Mouse (Mus musculus) neural tube, embryonic 12.5 days (tissue): Measurements from ENCODE around the gene E030030I06Rik. TPM values are rescaled to one million over a fixed set of nuclear protein-coding genes. Genes with fewer than 3 reads are reported as not detected.
"Not testable (repeated sequence)": the region's sequence is repeated elsewhere in the genome, so short reads cannot be mapped to it uniquely, and the experiment has no call there.

Source experiments
- ATAC-seq: fragments of 200-750 bp; cut with Nextera tagmentation; 2 replicates; pipeline ENCODE4 v1.8.0; 2017; ENCODE audit warnings: low read depth, mild to moderate bottlenecking, moderate TSS enrichment, moderate library complexity; ENCODE audit not compliant: low FRiP score
- H3K27ac ChIP-seq: fragments of 300-500 bp; sonication (generic); 2 replicates; pipeline ENCODE4 v1.5.1; 2016
- H3K27me3 ChIP-seq: fragments of 300-500 bp; sonication (generic); replicated peaks from 2 replicates; pipeline ENCODE4 v1.6.1; 2016; ENCODE audit warnings: mild to moderate bottlenecking
- H3K36me3 ChIP-seq: fragments of 300-500 bp; sonication (generic); 2 replicates; pipeline ENCODE4 v1.6.1; 2016; ENCODE audit warnings: mild to moderate bottlenecking
- H3K4me1 ChIP-seq: fragments of 300-500 bp; sonication (generic); 2 replicates; pipeline ENCODE4 v1.6.1; 2016
- H3K4me2 ChIP-seq: fragments of 300-500 bp; sonication (generic); replicated peaks from 2 replicates; pipeline ENCODE4 v1.6.1; 2016; ENCODE audit warnings: mild to moderate bottlenecking
- H3K4me3 ChIP-seq: fragments of 300-500 bp; sonication (generic); 2 replicates; pipeline ENCODE4 v1.5.1; 2016
- H3K9ac ChIP-seq: fragments of 300-500 bp; sonication (generic); 2 replicates; pipeline ENCODE4 v1.6.1; 2016; ENCODE audit warnings: mild to moderate bottlenecking
- H3K9me3 ChIP-seq: fragments of 300-500 bp; sonication (generic); 2 replicates; pipeline ENCODE4 v1.6.1; 2016; ENCODE audit warnings: mild to moderate bottlenecking
- WGBS: fragments of 180-500 bp; shearing (Covaris S2); methylation state at CpG from one replicate; pipeline ENCODE4 v1.1.7; 2016; 5-methylcytosine and 5-hydroxymethylcytosine counted together
- polyA plus RNA-seq: library from polyadenylated mRNA; unstranded; fragments of >200 nt; fragmentation: Nextera tagmentation; extraction: Ambion mirVana; gene quantifications from 2 replicates; pipeline ENCODE4 v1.2.1, GENCODE M21; 2016

Gene E030030I06Rik
- polyA plus RNA-seq, 1 experiment from 2014 or later, result 11.1 TPM

- Histone ChIP-seq H3K27ac (no peak overlapping the region), H3K27me3 (peaks cover 43% of the 10 kb centered on the region)
These were observed 808 bp upstream of the E030030I06Rik start for GRCm38 (mm10) chr10:22149691-22150465.

GRCm38 (mm10) chr10:22148441-22149072 lies 513 bp downstream of the E030030I06Rik start:
- Histone ChIP-seq H3K27me3 (peaks cover 35% of the 10 kb centered on the region), H3K27ac (no peak overlapping the region), H3K4me3 (peak overlapping the region; percentile 61)

More at GRCm38 (mm10) chr10:22149691-22150465, 808 bp upstream of the E030030I06Rik start:
- Histone ChIP-seq H3K4me2 (peak overlapping the region; percentile 85), H3K9me3 (no peaks in the 10 kb centered on the region), H3K4me1 (peaks cover 28% of the 10 kb centered on the region), H3K9ac (0 out of 2 replicates have a peak overlapping the region, but pooled peaks have one; percentile 60), H3K4me3 (peak overlapping the region; percentile 61), H3K36me3 (no peaks in the 10 kb centered on the region)
- WGBS, result under 1% methylated on average over 50 of the region's 50 CpGs
- peak; percentile 29; the same call in 1 of the 2 replicates for ATAC-seq

GRCm38 (mm10) chr10:22142926-22143325 lies 6.1 kb downstream of the E030030I06Rik start:
- Histone ChIP-seq H3K4me3 (no peak overlapping the region), H3K27me3 (no peaks in the 10 kb centered on the region), H3K27ac (no peak overlapping the region), H3K4me1 (no peaks in the 10 kb centered on the region), H3K4me2 (no peak overlapping the region), H3K9ac (no peak overlapping the region), H3K9me3 (no peaks in the 10 kb centered on the region), H3K36me3 (no peaks in the 10 kb centered on the region)
- 71% methylated on average over 5 of the region's 5 CpGs for WGBS
- ATAC-seq, result no peak

More at GRCm38 (mm10) chr10:22148441-22149072, 513 bp downstream of the E030030I06Rik start:
- Histone ChIP-seq H3K4me1 (peaks cover 28% of the 10 kb centered on the region), H3K9me3 (no peaks in the 10 kb centered on the region), H3K9ac (peak overlapping the region; percentile 60), H3K36me3 (no peaks in the 10 kb centered on the region), H3K4me2 (peak overlapping the region; percentile 85)
- under 1% methylated on average over 47 of the region's 50 CpGs for WGBS
- peak; percentile 80 for ATAC-seq

GRCm38 (mm10) chr10:22142194-22142593 lies 6.9 kb downstream of the E030030I06Rik start:
- 89% methylated on average over 1 of the region's 1 CpGs for WGBS
- H3K4me3 ChIP-seq, H3K4me1 ChIP-seq, ATAC-seq, H3K36me3 ChIP-seq, H3K27me3 ChIP-seq, H3K9ac ChIP-seq, H3K27ac ChIP-seq, H3K4me2 ChIP-seq, H3K9me3 ChIP-seq: not testable (repeated sequence)

GRCm38 (mm10) chr10:22140665-22141280 lies 8.3 kb downstream of the E030030I06Rik start:
- H3K4me1 ChIP-seq, result no peaks in the 10 kb centered on the region
- under 1% methylated on average over 19 of the region's 19 CpGs for WGBS
- no peaks in the 10 kb centered on the region for H3K27me3 ChIP-seq
- peak; percentile 86 for ATAC-seq
- no peaks in the 10 kb centered on the region for H3K9me3 ChIP-seq
- peak overlapping the region; percentile 41 for H3K4me3 ChIP-seq
- peak overlapping the region; percentile 55 for H3K9ac ChIP-seq
- peak overlapping the region; percentile 71 for H3K4me2 ChIP-seq
- H3K36me3 ChIP-seq, result no peaks in the 10 kb centered on the region
- no peak overlapping the region for H3K27ac ChIP-seq

- Histone ChIP-seq H3K9ac (no peak overlapping the region), H3K36me3 (no peaks in the 10 kb centered on the region), H3K4me1 (no peaks in the 10 kb centered on the region), H3K9me3 (no peaks in the 10 kb centered on the region), H3K4me2 (no peak overlapping the region), H3K27me3 (no peaks in the 10 kb centered on the region), H3K27ac (no peak overlapping the region), H3K4me3 (no peak overlapping the region)
- WGBS, result 91% methylated on average over 2 of the region's 2 CpGs
- no peak for ATAC-seq
These were observed 74.5 kb downstream of the E030030I06Rik start for GRCm38 (mm10) chr10:22074531-22074930.

- H3K4me3 ChIP-seq, result no peak overlapping the region
- no peaks in the 10 kb centered on the region for H3K4me1 ChIP-seq
- H3K36me3 ChIP-seq, result no peaks in the 10 kb centered on the region
- no peak for ATAC-seq
- no peak overlapping the region for H3K9ac ChIP-seq
- H3K27me3 ChIP-seq, result no peaks in the 10 kb centered on the region
- 60% methylated on average over 2 of the region's 2 CpGs for WGBS
- H3K4me2 ChIP-seq, result no peak overlapping the region
- no peak overlapping the region for H3K27ac ChIP-seq
- no peaks in the 10 kb centered on the region for H3K9me3 ChIP-seq
These were observed 76.3 kb downstream of the E030030I06Rik start for GRCm38 (mm10) chr10:22072739-22073138.

GRCm38 (mm10) chr10:22070576-22070975 lies 78.5 kb downstream of the E030030I06Rik start:
- Histone ChIP-seq H3K9ac (no peak overlapping the region), H3K4me3 (no peak overlapping the region), H3K9me3 (no peaks in the 10 kb centered on the region), H3K27ac (no peak overlapping the region), H3K36me3 (no peaks in the 10 kb centered on the region), H3K4me2 (no peak overlapping the region), H3K4me1 (no peaks in the 10 kb centered on the region), H3K27me3 (no peaks in the 10 kb centered on the region)
- WGBS, result 75% methylated on average over 4 of the region's 4 CpGs
- no peak for ATAC-seq

GRCm38 (mm10) chr10:22070168-22070567 lies 78.9 kb downstream of the E030030I06Rik start:
- no peaks in the 10 kb centered on the region for H3K9me3 ChIP-seq
- 88% methylated on average over 2 of the region's 2 CpGs for WGBS

GRCm38 (mm10) chr10:22067979-22068378 lies 81.1 kb downstream of the E030030I06Rik start, which contains the start of gene 4930444G20Rik:
Gene 4930444G20Rik (minus strand): TSS chr10:22068079.
- H3K9me3 ChIP-seq, ATAC-seq, H3K27me3 ChIP-seq, H3K4me1 ChIP-seq, H3K27ac ChIP-seq, H3K9ac ChIP-seq, H3K4me2 ChIP-seq, H3K36me3 ChIP-seq, H3K4me3 ChIP-seq: not testable (repeated sequence)
- 93% methylated on average over 7 of the region's 7 CpGs for WGBS

More at GRCm38 (mm10) chr10:22070168-22070567, 78.9 kb downstream of the E030030I06Rik start:
- no peak for ATAC-seq
- no peak overlapping the region for H3K27ac ChIP-seq
- no peaks in the 10 kb centered on the region for H3K36me3 ChIP-seq
- H3K4me3 ChIP-seq, result no peak overlapping the region
- H3K4me2 ChIP-seq, result no peak overlapping the region
- no peaks in the 10 kb centered on the region for H3K4me1 ChIP-seq
- H3K9ac ChIP-seq, result no peak overlapping the region
- no peaks in the 10 kb centered on the region for H3K27me3 ChIP-seq
